Mouse (Mus musculus): ENCODE results near the gene Rtn2. TPM values are rescaled to one million over a fixed set of nuclear protein-coding genes. Genes with fewer than 3 reads are reported as not detected.

Rtn2 gene
- polyA plus RNA-seq, 1 experiment from 2014 or later, result 10.6 TPM

DNA sequence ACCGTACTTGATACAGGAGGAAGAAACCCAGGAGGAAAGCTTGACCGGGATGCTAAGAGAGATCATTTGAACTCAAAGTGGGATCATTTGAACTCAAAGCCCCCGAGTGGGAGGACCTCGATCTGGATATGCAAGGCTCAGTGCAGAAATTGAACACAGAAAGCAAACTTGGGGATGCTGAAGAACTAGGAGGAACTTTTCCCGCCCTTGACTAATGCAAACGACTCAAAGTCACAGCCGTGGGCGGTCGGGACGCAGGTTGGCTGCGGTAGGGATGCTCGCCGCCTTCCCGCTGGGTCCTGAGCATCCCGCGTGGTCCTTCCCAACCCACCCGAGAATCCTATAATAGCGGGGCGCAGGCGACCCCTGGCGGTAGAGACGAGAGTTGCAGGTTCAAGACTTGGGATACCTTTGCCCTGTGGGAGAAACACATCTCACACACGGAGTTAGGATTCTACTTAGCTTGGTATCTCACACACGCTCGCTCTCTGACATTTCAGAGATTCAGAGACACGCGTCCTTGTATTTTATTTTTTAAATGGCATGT lies 60.1 kb downstream of the Rtn2 start:
- Histone ChIP-seq H3K36me3 (no peaks in the 10 kb centered on the region), H3K27ac (peak overlapping the region; percentile 71; the same call in 1 of the 2 replicates), H3K27me3 (replicated peaks) (peaks cover 3% of the 10 kb centered on the region; the same call in 1 of the 2 replicates), H3K4me2 (peak overlapping the region; percentile 96), H3K9ac (peak overlapping the region; percentile 39; the same call in 1 of the 2 replicates), H3K9me3 (no peaks in the 10 kb centered on the region), H3K4me3 (replicated peaks) (peak overlapping the region; percentile 50), H3K4me1 (peaks cover 28% of the 10 kb centered on the region)
- no peak for ATAC-seq (ENCODE audit: insufficient read depth, low FRiP score, low read depth)
- WGBS, result under 1% methylated on average over 27 of the region's 27 CpGs

DNA sequence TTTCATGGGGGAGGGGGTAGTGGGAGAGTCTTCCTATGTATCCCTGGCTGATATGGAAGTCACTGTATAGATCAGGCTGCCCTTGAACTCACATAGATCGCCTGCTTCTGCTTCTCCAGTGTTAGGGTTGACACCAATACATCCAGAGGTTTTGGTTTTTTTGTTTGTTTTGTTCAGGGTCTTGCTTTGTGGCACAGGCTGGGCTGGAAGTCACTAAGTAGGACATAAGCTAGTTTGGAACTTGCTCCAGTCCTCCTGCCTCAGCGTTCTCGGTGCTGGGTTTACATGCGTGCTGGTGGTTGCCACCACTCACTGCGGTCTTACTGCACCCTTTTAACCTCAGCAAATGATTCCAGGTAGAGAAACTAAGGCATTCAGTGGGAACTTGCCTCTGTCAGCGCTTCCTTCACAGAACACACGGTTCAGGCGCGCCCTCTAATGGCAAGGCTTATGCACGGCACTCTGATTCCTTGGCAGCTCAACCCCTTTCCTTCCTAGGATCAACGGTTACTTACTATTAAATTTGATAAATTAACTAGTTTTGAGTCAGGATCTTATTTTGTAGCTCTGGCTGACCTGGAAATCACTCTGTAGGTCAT lies 60.9 kb downstream of the Rtn2 start:
- Histone ChIP-seq H3K9me3 (no peaks in the 10 kb centered on the region), H3K27ac (no peak overlapping the region), H3K9ac (no peak overlapping the region), H3K27me3 (replicated peaks) (peaks cover 3% of the 10 kb centered on the region; the same call in 1 of the 2 replicates), H3K4me1 (peaks cover 28% of the 10 kb centered on the region), H3K36me3 (no peaks in the 10 kb centered on the region), H3K4me2 (peak overlapping the region; percentile 96), H3K4me3 (replicated peaks) (no peak overlapping the region)
- under 1% methylated on average over 11 of the region's 11 CpGs for WGBS
- no peak for ATAC-seq (ENCODE audit: insufficient read depth, low FRiP score, low read depth)

DNA sequence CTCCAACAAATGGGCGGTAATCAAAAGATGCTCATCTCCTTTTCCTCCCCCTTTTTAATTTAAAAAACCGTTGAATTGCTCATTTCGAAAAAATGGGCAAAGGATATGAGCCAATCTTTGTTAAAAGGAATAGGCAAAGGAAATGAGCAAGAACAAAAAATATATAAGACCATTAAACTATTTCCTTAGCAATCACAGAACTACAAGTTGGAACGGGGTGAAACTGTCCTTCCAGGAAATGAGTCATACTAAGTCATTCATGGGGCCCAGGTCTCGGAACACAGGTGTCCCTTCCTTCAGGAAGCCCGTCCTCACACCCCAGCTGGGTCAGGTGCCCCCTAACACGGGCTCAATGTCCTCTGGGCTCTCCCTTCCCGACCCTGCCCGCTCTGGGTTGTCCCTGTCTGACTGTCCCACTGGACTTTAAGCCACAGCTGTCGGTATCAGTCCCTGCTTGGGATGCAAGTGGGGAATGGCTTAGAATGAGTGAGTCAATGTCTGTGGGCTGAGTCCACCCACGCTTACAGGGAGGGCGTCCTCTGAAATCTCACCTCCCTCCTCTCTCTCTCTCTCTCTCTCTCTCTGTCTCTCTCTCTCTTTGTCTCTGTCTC lies 61.9 kb downstream of the Rtn2 start, which contains the start of gene Ercc1:
Ercc1 (plus strand) TSS at position 542 of the 611 bp plus-strand sequence.
- H3K4me1 ChIP-seq, result peaks cover 28% of the 10 kb centered on the region
- H3K27me3 ChIP-seq (replicated peaks), result peaks cover 3% of the 10 kb centered on the region; the same call in 1 of the 2 replicates
- no peaks in the 10 kb centered on the region for H3K9me3 ChIP-seq
- H3K4me3 ChIP-seq (replicated peaks), result peak within 1 kb of the TSS; percentile 60
- peak within 1 kb of the TSS; percentile 32; the same call in 1 of the 2 replicates for H3K9ac ChIP-seq
- H3K27ac ChIP-seq, result peak within 1 kb of the TSS; percentile 86
- peak within 1 kb of the TSS; percentile 84 for H3K4me2 ChIP-seq
- ATAC-seq (ENCODE audit: insufficient read depth, low FRiP score, low read depth), result no peak
- WGBS, result 22% methylated on average over 12 of the region's 12 CpGs
- H3K36me3 ChIP-seq, result no peaks in the 10 kb centered on the region

DNA sequence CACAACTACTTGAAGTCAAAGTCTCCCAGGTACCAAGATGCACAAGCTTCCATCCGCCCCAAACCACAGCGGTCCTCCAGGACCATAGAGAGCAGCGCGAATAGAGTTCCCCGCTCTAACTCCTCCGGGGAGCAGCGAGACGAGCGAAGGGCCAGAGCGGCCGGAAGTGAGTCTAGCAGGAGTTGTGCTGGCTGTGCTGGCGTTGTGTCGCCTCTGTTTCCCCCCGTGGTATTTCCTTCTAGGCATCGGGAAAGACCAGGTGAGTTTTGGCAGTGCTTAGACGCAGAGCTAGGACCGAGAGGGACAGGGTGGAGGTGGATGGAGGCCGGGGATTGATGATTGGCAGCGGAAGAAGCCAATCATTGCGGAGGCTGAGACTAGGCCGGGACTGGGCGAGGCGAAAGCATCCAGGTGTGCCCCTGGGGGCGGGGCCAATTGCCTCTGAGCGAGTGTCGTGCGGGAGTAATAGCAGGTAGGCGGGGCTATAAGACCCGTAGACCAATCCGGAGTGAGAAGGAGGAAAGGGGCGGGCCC lies 62.6 kb downstream of the Rtn2 start:
- Histone ChIP-seq H3K27me3 (replicated peaks) (peaks cover 3% of the 10 kb centered on the region; the same call in 1 of the 2 replicates), H3K9me3 (no peaks in the 10 kb centered on the region), H3K4me2 (peak overlapping the region; percentile 84), H3K36me3 (no peaks in the 10 kb centered on the region), H3K4me3 (replicated peaks) (peak overlapping the region; percentile 60), H3K9ac (peak overlapping the region; percentile 32; the same call in 1 of the 2 replicates), H3K27ac (peak overlapping the region; percentile 86), H3K4me1 (peaks cover 28% of the 10 kb centered on the region)
- WGBS, result under 1% methylated on average over 31 of the region's 31 CpGs
- ATAC-seq (ENCODE audit: insufficient read depth, low FRiP score, low read depth), result peak; percentile 95

Other genes starting within 250 kb of the Rtn2 start
- gene Rsph6a, start 227.9 kb upstream of the Rtn2 start, polyA plus RNA-seq (2015; fragmentation: Nextera tagmentation; extraction: Ambion mirVana), result not detected in 2 replicates
- 13.7 and 15.1 TPM in 2 replicates for gene Dmwd, start 206.4 kb upstream of the Rtn2 start, polyA plus RNA-seq (2015; fragmentation: Nextera tagmentation; extraction: Ambion mirVana)
- 73.9 and 77.2 TPM in 2 replicates for gene Dmpk, start 198.8 kb upstream of the Rtn2 start, polyA plus RNA-seq (2015; fragmentation: Nextera tagmentation; extraction: Ambion mirVana)
- gene Six5, start 188.0 kb upstream of the Rtn2 start, polyA plus RNA-seq (2015; fragmentation: Nextera tagmentation; extraction: Ambion mirVana), result 10.8 and 12.1 TPM in 2 replicates
- gene Gm4969, start 164.3 kb upstream of the Rtn2 start, polyA plus RNA-seq (2015; fragmentation: Nextera tagmentation; extraction: Ambion mirVana), result 2.8 and 3.2 TPM in 2 replicates
- gene Fbxo46, start 162.8 kb upstream of the Rtn2 start, polyA plus RNA-seq (2015; fragmentation: Nextera tagmentation; extraction: Ambion mirVana), result 11.6 and 12.8 TPM in 2 replicates
- 13.5 and 14.7 TPM in 2 replicates for gene Qpctl, start 133.3 kb upstream of the Rtn2 start, polyA plus RNA-seq (2015; fragmentation: Nextera tagmentation; extraction: Ambion mirVana)
- 131 and 141 TPM in 2 replicates for gene Snrpd2, start 132.9 kb upstream of the Rtn2 start, polyA plus RNA-seq (2015; fragmentation: Nextera tagmentation; extraction: Ambion mirVana)
- 2.3 and 2.9 TPM in 2 replicates for gene Gipr, start 116.5 kb upstream of the Rtn2 start, polyA plus RNA-seq (2015; fragmentation: Nextera tagmentation; extraction: Ambion mirVana)
- 10.6 and 10.7 TPM in 2 replicates for gene Eml2, start 106.2 kb upstream of the Rtn2 start, polyA plus RNA-seq (2015; fragmentation: Nextera tagmentation; extraction: Ambion mirVana)
- 1.5 and 1.6 TPM in 2 replicates for gene Gpr4, start 70.1 kb upstream of the Rtn2 start, polyA plus RNA-seq (2015; fragmentation: Nextera tagmentation; extraction: Ambion mirVana)
- 32.3 and 34.5 TPM in 2 replicates for gene Opa3, start 54.3 kb upstream of the Rtn2 start, polyA plus RNA-seq (2015; fragmentation: Nextera tagmentation; extraction: Ambion mirVana)
- 106 and 111 TPM in 2 replicates for gene Vasp, start 10.8 kb upstream of the Rtn2 start, polyA plus RNA-seq (2015; fragmentation: Nextera tagmentation; extraction: Ambion mirVana)
- gene Ppm1n, start 2.6 kb upstream of the Rtn2 start, polyA plus RNA-seq (2015; fragmentation: Nextera tagmentation; extraction: Ambion mirVana), result 0.21 and 0.33 TPM in 2 replicates
- gene Fosb, start 27.4 kb downstream of the Rtn2 start, polyA plus RNA-seq (2015; fragmentation: Nextera tagmentation; extraction: Ambion mirVana), result 0.12 and 0.17 TPM in 2 replicates
- 63.7 and 66.5 TPM in 2 replicates for gene Ercc1, start 62.2 kb downstream of the Rtn2 start, polyA plus RNA-seq (2015; fragmentation: Nextera tagmentation; extraction: Ambion mirVana)
- gene Cd3eap, start 76.9 kb downstream of the Rtn2 start, polyA plus RNA-seq (2015; fragmentation: Nextera tagmentation; extraction: Ambion mirVana), result 24.9 and 26.1 TPM in 2 replicates
- gene Ppp1r13l, start 77.1 kb downstream of the Rtn2 start, polyA plus RNA-seq (2015; fragmentation: Nextera tagmentation; extraction: Ambion mirVana), result 7.8 and 8.9 TPM in 2 replicates
- gene Ercc2, start 99.4 kb downstream of the Rtn2 start, polyA plus RNA-seq (2015; fragmentation: Nextera tagmentation; extraction: Ambion mirVana), result 13.5 and 14.8 TPM in 2 replicates
- 9.7 and 10.4 TPM in 2 replicates for gene Klc3, start 121.5 kb downstream of the Rtn2 start, polyA plus RNA-seq (2015; fragmentation: Nextera tagmentation; extraction: Ambion mirVana)
- 17.4 and 19.1 TPM in 2 replicates for gene Ckm, start 122.2 kb downstream of the Rtn2 start, polyA plus RNA-seq (2015; fragmentation: Nextera tagmentation; extraction: Ambion mirVana)
- gene Mark4, start 176.2 kb downstream of the Rtn2 start, polyA plus RNA-seq (2015; fragmentation: Nextera tagmentation; extraction: Ambion mirVana), result 7.8 and 7.9 TPM in 2 replicates
- gene Exoc3l2, start 180.7 kb downstream of the Rtn2 start, polyA plus RNA-seq (2015; fragmentation: Nextera tagmentation; extraction: Ambion mirVana), result 0.94 and 1.3 TPM in 2 replicates
- 2.2 and 2.4 TPM in 2 replicates for gene Bloc1s3, start 225.7 kb downstream of the Rtn2 start, polyA plus RNA-seq (2015; fragmentation: Nextera tagmentation; extraction: Ambion mirVana)
- gene Trappc6a, start 225.8 kb downstream of the Rtn2 start, polyA plus RNA-seq (2015; fragmentation: Nextera tagmentation; extraction: Ambion mirVana), result 103 and 105 TPM in 2 replicates
- gene Nkpd1, start 235.2 kb downstream of the Rtn2 start, polyA plus RNA-seq (2015; fragmentation: Nextera tagmentation; extraction: Ambion mirVana), result 0.30 and 0.83 TPM in 2 replicates

Measured in stomach, embryonic 15.5 days (tissue).